Mouse (Mus musculus) liver, embryonic 16.5 days (tissue): Measurements from ENCODE around the gene Acox1. TPM values are rescaled to one million over a fixed set of nuclear protein-coding genes. Genes with fewer than 3 reads are reported as not detected.

ENCODE experiments used
- polyA plus RNA-seq: library from polyadenylated mRNA; unstranded; fragments of >200 nt; fragmentation: Nextera tagmentation; extraction: Ambion mirVana; gene quantifications from 2 replicates; pipeline ENCODE4 v1.2.1, GENCODE M21; 2015

Gene Acox1
- polyA plus RNA-seq, 1 experiment from 2014 or later = 73.7 TPM

Other genes with a start within 250 kb of the Acox1 start
- gene Itgb4, start 224.3 kb downstream of the Acox1 start, polyA plus RNA-seq = 0.14 and 0.40 TPM in 2 replicates
- 180 and 192 TPM in 2 replicates for gene Galk1, start 186.3 kb downstream of the Acox1 start, polyA plus RNA-seq
- gene H3f3b, start 171.1 kb downstream of the Acox1 start, polyA plus RNA-seq = 527 and 601 TPM in 2 replicates
- 8.8 and 10.8 TPM in 2 replicates for gene Unk, start 168.7 kb downstream of the Acox1 start, polyA plus RNA-seq
- gene Unc13d, start 121.1 kb downstream of the Acox1 start, polyA plus RNA-seq = 17.8 and 20.4 TPM in 2 replicates
- 85.2 and 110 TPM in 2 replicates for gene Wbp2, start 112.0 kb downstream of the Acox1 start, polyA plus RNA-seq
- gene Trim47, start 71.8 kb downstream of the Acox1 start, polyA plus RNA-seq = 5.1 and 6.2 TPM in 2 replicates
- 1.2 and 1.5 TPM in 2 replicates for gene Trim65, start 67.9 kb downstream of the Acox1 start, polyA plus RNA-seq
- gene Mrpl38, start 60.2 kb downstream of the Acox1 start, polyA plus RNA-seq = 44.4 and 44.7 TPM in 2 replicates
- gene Fbf1, start 30.9 kb downstream of the Acox1 start, polyA plus RNA-seq = 5.7 and 6.6 TPM in 2 replicates
- 23.1 and 24.9 TPM in 2 replicates for gene Ten1, start 190 bp downstream of the Acox1 start, polyA plus RNA-seq
- gene Evpl, start 39.0 kb upstream of the Acox1 start, polyA plus RNA-seq = 0.05 and 0.08 TPM in 2 replicates
- gene Srp68, start 75.2 kb upstream of the Acox1 start, polyA plus RNA-seq = 33.4 and 34.2 TPM in 2 replicates
- 0.07 TPM in 1 of 2 replicates, not detected in the other for gene Galr2, start 81.9 kb upstream of the Acox1 start, polyA plus RNA-seq
- gene Exoc7, start 108.2 kb upstream of the Acox1 start, polyA plus RNA-seq = 19.5 and 20.4 TPM in 2 replicates
- 0.62 and 0.71 TPM in 2 replicates for gene Foxj1, start 136.4 kb upstream of the Acox1 start, polyA plus RNA-seq
- gene Rnf157, start 214.0 kb upstream of the Acox1 start, polyA plus RNA-seq = 1.1 and 1.2 TPM in 2 replicates
- gene Ubald2, start 235.0 kb upstream of the Acox1 start, polyA plus RNA-seq = 34.1 and 34.5 TPM in 2 replicates